Mouse (Mus musculus) hindbrain, embryonic 11.5 days (tissue): ENCODE measurements around the gene Smpx. TPM values are rescaled to one million over a fixed set of nuclear protein-coding genes. Genes with fewer than 3 reads are reported as not detected.

Experiments used
- ATAC-seq: fragments of 200-750 bp; cut with Nextera tagmentation; 2 replicates; pipeline ENCODE4 v1.8.0; 2017; ENCODE audit warnings: mild to moderate bottlenecking, moderate TSS enrichment, moderate library complexity; ENCODE audit not compliant: low FRiP score
- DNase-seq: peaks from one replicate; pipeline ENCODE4 v3.0.0-alpha.2; 2015; ENCODE audit warnings: low spot score
- H3K27ac ChIP-seq: fragments of 300-500 bp; sonication (generic); 2 replicates; pipeline ENCODE4 v1.5.1; 2014; ENCODE audit warnings: mild to moderate bottlenecking, low read depth, low read length
- H3K27me3 ChIP-seq: fragments of 300-500 bp; sonication (generic); 2 replicates; pipeline ENCODE4 v1.6.1; 2014; ENCODE audit warnings: mild to moderate bottlenecking, low read length, moderate library complexity, mixed read lengths; ENCODE audit not compliant: control insufficient read depth, insufficient read depth
- H3K36me3 ChIP-seq: fragments of 300-500 bp; sonication (generic); 2 replicates; pipeline ENCODE4 v1.6.1; 2014; ENCODE audit warnings: mild to moderate bottlenecking, low read length, moderate library complexity, mixed read lengths; ENCODE audit not compliant: control insufficient read depth, insufficient read depth
- H3K4me1 ChIP-seq: fragments of 300-500 bp; sonication (generic); replicated peaks from 2 replicates; pipeline ENCODE4 v1.6.1; 2014; ENCODE audit warnings: low read length, mixed read lengths; ENCODE audit not compliant: control insufficient read depth, insufficient read depth
- H3K4me2 ChIP-seq: fragments of 300-500 bp; sonication (generic); replicated peaks from 2 replicates; pipeline ENCODE4 v1.6.1; 2014; ENCODE audit warnings: mild to moderate bottlenecking, low read depth, low read length
- H3K4me3 ChIP-seq: fragments of 300-500 bp; sonication (generic); 2 replicates; pipeline ENCODE4 v1.5.1; 2014; ENCODE audit warnings: low read depth, low read length
- H3K9ac ChIP-seq: fragments of 300-500 bp; sonication (generic); 2 replicates; pipeline ENCODE4 v1.6.1; 2014; ENCODE audit warnings: low read depth, low read length
- H3K9me3 ChIP-seq: fragments of 300-500 bp; sonication (generic); 2 replicates; pipeline ENCODE4 v1.6.1; 2016; ENCODE audit warnings: low read length; ENCODE audit not compliant: control insufficient read depth
- WGBS: fragments of 180-500 bp; shearing (Covaris S2); extraction: QIAGEN DNeasy Blood & Tissue Kit; methylation state at CpG from one replicate; pipeline ENCODE4 v1.1.7; 2014; 5-methylcytosine and 5-hydroxymethylcytosine counted together
- polyA plus RNA-seq: library from polyadenylated mRNA; unstranded; fragments of >200 nt; fragmentation: Nextera tagmentation; extraction: Ambion mirVana; gene quantifications from 2 replicates; pipeline ENCODE4 v1.2.1, GENCODE M21; 2014

Smpx gene
- polyA plus RNA-seq = 0.46 TPM in 1 of 2 replicates, not detected in the other

GRCm38 (mm10) chrX:157698862-157699261 lies at the start of gene Smpx:
Smpx (plus strand) TSS chrX:157698910.
- 70% methylated on average over 8 of the region's 8 CpGs for WGBS
- ATAC-seq = no peak
- H3K4me2 ChIP-seq = no peak within 1 kb of the TSS

GRCm38 (mm10) chrX:157655047-157655446 lies 43.7 kb upstream of the Smpx start:
- no peaks in the 10 kb centered on the region for H3K4me1 ChIP-seq
- no peak overlapping the region for H3K4me2 ChIP-seq
- DNase-seq (no peak), ATAC-seq (no peak)
- H3K4me3 ChIP-seq = no peak overlapping the region
- H3K9me3 ChIP-seq = no peaks in the 10 kb centered on the region
- no peaks in the 10 kb centered on the region for H3K36me3 ChIP-seq
- no peak overlapping the region for H3K27ac ChIP-seq
- no peaks in the 10 kb centered on the region for H3K27me3 ChIP-seq
- no peak overlapping the region for H3K9ac ChIP-seq

More at GRCm38 (mm10) chrX:157698862-157699261, at the start of gene Smpx:
- Histone ChIP-seq H3K36me3 (no peaks in the 10 kb centered on the region), H3K4me3 (no peak within 1 kb of the TSS), H3K4me1 (no peaks in the 10 kb centered on the region), H3K27me3 (no peaks in the 10 kb centered on the region), H3K9me3 (no peaks in the 10 kb centered on the region), H3K9ac (no peak within 1 kb of the TSS), H3K27ac (no peak within 1 kb of the TSS)
- no peak for DNase-seq

GRCm38 (mm10) chrX:157657356-157657755 lies 41.4 kb upstream of the Smpx start:
- Histone ChIP-seq H3K9ac (no peak overlapping the region), H3K27me3 (no peaks in the 10 kb centered on the region), H3K4me2 (no peak overlapping the region), H3K27ac (no peak overlapping the region), H3K4me3 (no peak overlapping the region), H3K9me3 (no peaks in the 10 kb centered on the region), H3K4me1 (no peaks in the 10 kb centered on the region), H3K36me3 (no peaks in the 10 kb centered on the region)
- DNase-seq = no peak
- ATAC-seq = no peak

- Histone ChIP-seq H3K27ac (no peak overlapping the region), H3K4me2 (no peak overlapping the region), H3K9me3 (no peaks in the 10 kb centered on the region), H3K4me1 (no peaks in the 10 kb centered on the region), H3K9ac (no peak overlapping the region), H3K4me3 (no peak overlapping the region), H3K27me3 (no peaks in the 10 kb centered on the region), H3K36me3 (no peaks in the 10 kb centered on the region)
- no peak for ATAC-seq
- WGBS = 78% methylated on average over 2 of the region's 2 CpGs
- DNase-seq = no peak
Measured at GRCm38 (mm10) chrX:157671820-157672219, 26.9 kb upstream of the Smpx start.

- H3K4me2 ChIP-seq = no peak overlapping the region
- 73% methylated on average over 3 of the region's 3 CpGs for WGBS
- no peak overlapping the region for H3K27ac ChIP-seq
- H3K9me3 ChIP-seq = no peaks in the 10 kb centered on the region
- H3K4me1 ChIP-seq = no peaks in the 10 kb centered on the region
- no peaks in the 10 kb centered on the region for H3K27me3 ChIP-seq
- H3K36me3 ChIP-seq = no peaks in the 10 kb centered on the region
- no peak for ATAC-seq
- H3K9ac ChIP-seq = no peak overlapping the region
- no peak overlapping the region for H3K4me3 ChIP-seq
- DNase-seq = no peak
Measured at GRCm38 (mm10) chrX:157674667-157675350, 23.9 kb upstream of the Smpx start.

GRCm38 (mm10) chrX:157691186-157691585 lies 7.5 kb upstream of the Smpx start:
- Histone ChIP-seq H3K36me3 (no peaks in the 10 kb centered on the region), H3K4me3 (no peak overlapping the region), H3K4me1 (no peaks in the 10 kb centered on the region), H3K27me3 (no peaks in the 10 kb centered on the region), H3K9ac (no peak overlapping the region), H3K4me2 (no peak overlapping the region), H3K27ac (no peak overlapping the region), H3K9me3 (no peaks in the 10 kb centered on the region)
- 72% methylated on average over 4 of the region's 4 CpGs for WGBS
- ATAC-seq (no peak), DNase-seq (no peak)

- H3K9ac ChIP-seq = no peak overlapping the region
- ATAC-seq (no peak), DNase-seq (no peak)
- WGBS = 74% methylated on average over 5 of the region's 5 CpGs
- no peak overlapping the region for H3K4me3 ChIP-seq
- no peaks in the 10 kb centered on the region for H3K9me3 ChIP-seq
- no peak overlapping the region for H3K4me2 ChIP-seq
- H3K36me3 ChIP-seq = no peaks in the 10 kb centered on the region
- no peaks in the 10 kb centered on the region for H3K27me3 ChIP-seq
- H3K27ac ChIP-seq = no peak overlapping the region
- H3K4me1 ChIP-seq = no peaks in the 10 kb centered on the region
Measured at GRCm38 (mm10) chrX:157697591-157698135, 1.0 kb upstream of the Smpx start.

- ATAC-seq (no peak), DNase-seq (no peak)
- 65% methylated on average over 2 of the region's 2 CpGs for WGBS
- Histone ChIP-seq H3K27ac (no peak overlapping the region), H3K9me3 (no peaks in the 10 kb centered on the region), H3K4me1 (no peaks in the 10 kb centered on the region), H3K4me3 (no peak overlapping the region), H3K9ac (no peak overlapping the region), H3K36me3 (no peaks in the 10 kb centered on the region), H3K27me3 (no peaks in the 10 kb centered on the region), H3K4me2 (no peak overlapping the region)
Measured at GRCm38 (mm10) chrX:157707236-157707635, 8.5 kb downstream of the Smpx start.

- Histone ChIP-seq H3K9ac (no peak overlapping the region), H3K27ac (no peak overlapping the region), H3K27me3 (no peaks in the 10 kb centered on the region), H3K4me3 (no peak overlapping the region), H3K9me3 (no peaks in the 10 kb centered on the region), H3K4me2 (no peak overlapping the region), H3K4me1 (no peaks in the 10 kb centered on the region), H3K36me3 (no peaks in the 10 kb centered on the region)
- ATAC-seq = no peak
- 79% methylated on average over 4 of the region's 4 CpGs for WGBS
- no peak for DNase-seq
Measured at GRCm38 (mm10) chrX:157708616-157709280, 10.0 kb downstream of the Smpx start.
